Mouse (Mus musculus) liver, adult 2 months (tissue): ENCODE measurements around the gene Tm9sf3.

ENCODE experiments used
- CTCF ChIP-seq: fragments of 200-500 bp; IDR thresholded peaks from 2 replicates; pipeline ENCODE4 v1.5.1; 2011; ENCODE audit warnings: low read depth, low read length, control low read depth
- POLR2A ChIP-seq: fragments of 200-500 bp; IDR thresholded peaks from 2 replicates; pipeline ENCODE4 v1.6.1; 2011; ENCODE audit warnings: low read length, control low read depth; ENCODE audit not compliant: insufficient read depth; ENCODE audit errors: extremely low read depth

DNA sequence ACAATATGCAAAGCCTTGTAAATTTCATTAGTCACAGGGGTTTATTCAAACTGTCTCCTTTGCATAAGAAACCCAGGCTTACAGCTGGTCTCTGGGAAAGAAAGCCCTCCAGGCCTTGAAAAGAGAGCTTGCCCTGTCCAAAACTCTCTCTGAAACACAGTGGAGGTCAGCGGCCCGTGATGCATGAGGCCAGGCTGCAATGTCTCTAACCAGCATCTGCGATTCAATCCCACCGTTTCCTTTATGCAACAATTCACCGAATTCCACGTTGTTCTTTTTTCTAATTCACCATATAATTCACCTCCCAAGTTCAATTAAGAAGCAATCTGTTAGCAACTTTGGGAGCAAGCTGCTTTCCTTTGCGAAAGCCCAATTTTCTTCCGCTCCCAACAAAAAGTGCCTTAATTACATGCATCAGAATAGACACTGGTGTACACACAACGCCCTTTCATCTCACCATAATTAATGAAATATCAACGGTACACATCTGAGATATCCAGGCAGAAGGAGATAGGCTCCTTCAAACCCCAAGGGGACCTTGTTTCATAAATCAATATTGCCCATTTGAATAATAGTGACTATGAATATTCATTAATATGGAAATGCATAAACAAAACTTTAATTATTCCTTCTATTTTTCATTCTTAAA, 99.2 kb downstream of the Tm9sf3 start:
- TF ChIP-seq POLR2A (no peak), CTCF (no peak)
